Mouse (Mus musculus) neutrophil, adult 5-6 weeks (primary cell): ENCODE measurements around the gene Bcl2a1c. TPM values are rescaled to one million over a fixed set of nuclear protein-coding genes. Genes with fewer than 3 reads are reported as not detected.
A peak's percentile ranks its signal among the peaks of the same experiment; 100 is the strongest.
"Not testable (repeated sequence)": the region's sequence is repeated elsewhere in the genome, so short reads cannot be mapped to it uniquely, and the experiment has no call there.

ENCODE experiments used
- ATAC-seq: fragments of 151-379, 151-347 bp; 2 replicates; pipeline ENCODE4 v1.8.0; 2017; ENCODE audit warnings: mild to moderate bottlenecking, moderate TSS enrichment; ENCODE audit not compliant: insufficient number of reproducible peaks, poor library complexity, low FRiP score, severe bottlenecking; ENCODE audit errors: extremely low read depth
- total RNA-seq: library from RNA; stranded (forward); fragments of 200-1000 nt; gene quantifications from 2 replicates; pipeline ENCODE4 v1.2.3, GENCODE M21; 2017

Gene Bcl2a1c
- total RNA-seq, result not detected in 2 replicates

DNA sequence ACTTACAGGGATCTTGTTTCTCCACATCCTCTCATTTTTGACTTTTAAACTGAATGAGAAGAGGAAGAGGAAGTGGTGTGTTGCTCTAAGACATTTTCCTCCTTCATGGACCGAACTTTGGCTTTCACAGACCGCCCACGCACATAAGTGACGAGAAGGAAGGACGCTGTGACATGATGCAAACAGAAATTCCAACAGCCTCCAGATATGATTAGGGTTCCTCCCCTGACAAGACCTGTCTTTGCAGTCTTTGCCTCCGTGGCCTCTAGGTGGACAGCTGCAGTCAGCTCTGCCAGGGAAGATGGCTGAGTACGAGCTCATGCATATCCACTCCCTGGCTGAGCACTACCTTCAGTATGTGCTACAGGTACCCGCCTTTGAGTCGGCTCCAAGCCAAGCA is at the start of gene Bcl2a1c:
TSS of gene Bcl2a1c (plus strand) at position 281 of the 400 bp plus-strand sequence.
- peak; percentile 94 for ATAC-seq

DNA sequence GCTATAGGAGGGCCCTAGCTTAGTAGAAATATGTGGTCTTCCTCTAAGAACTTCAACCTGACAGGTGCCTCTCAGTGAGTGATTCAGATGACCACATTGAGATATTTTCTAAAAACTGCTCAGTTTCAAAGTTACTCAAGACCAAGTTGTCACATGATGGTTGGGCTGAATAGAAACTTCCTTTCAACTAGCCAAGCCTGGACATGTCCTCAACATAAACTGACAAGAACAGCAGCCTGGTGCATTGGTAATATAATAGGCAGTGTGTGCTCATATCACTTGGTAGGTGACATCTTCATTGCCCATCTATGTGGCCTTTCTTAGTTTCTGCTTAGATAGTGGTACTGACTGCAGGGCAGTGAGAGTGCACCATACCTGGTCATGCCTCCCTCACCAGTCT is 24.0 kb upstream of the Bcl2a1c start:
- not testable (repeated sequence) for ATAC-seq

DNA sequence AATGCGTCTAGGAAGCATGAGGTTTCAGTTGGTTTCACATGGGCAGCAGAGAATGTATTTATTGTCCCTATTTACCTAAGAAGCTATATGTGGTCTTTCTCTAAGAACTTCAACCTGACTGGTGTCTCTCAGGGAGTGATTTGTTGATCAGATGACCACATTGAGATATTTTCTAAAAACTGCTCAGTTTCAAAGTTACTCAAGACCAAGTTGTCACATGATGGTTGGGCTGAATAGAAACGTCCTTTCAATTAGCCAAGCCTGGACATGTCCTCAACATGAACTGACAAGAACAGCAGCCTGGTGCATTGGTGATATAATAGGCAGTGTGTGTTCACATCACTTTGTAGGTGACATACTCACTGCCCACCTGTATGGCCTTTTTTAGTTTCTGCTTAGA is 18.2 kb upstream of the Bcl2a1c start:
- ATAC-seq, result not testable (repeated sequence)

DNA sequence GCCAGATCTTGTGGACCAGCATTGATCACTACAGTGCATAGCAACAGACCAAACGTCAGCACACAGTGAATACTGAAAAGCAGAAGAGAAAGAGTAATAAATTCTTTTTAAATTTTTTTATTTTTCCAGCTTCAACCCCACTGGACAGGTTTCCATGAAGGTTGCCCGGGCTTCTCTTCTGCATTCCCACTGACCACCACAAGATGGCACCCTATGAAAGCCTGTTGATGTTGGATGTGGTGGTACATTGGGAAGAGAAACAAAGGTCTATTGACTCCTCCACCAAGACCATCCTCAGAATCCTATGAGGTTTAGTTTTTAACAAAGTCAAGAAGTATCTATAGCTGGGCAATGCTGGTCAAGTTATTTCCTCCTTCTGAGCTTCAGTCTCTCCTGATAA is 11.9 kb upstream of the Bcl2a1c start:
- ATAC-seq, result no peak

DNA sequence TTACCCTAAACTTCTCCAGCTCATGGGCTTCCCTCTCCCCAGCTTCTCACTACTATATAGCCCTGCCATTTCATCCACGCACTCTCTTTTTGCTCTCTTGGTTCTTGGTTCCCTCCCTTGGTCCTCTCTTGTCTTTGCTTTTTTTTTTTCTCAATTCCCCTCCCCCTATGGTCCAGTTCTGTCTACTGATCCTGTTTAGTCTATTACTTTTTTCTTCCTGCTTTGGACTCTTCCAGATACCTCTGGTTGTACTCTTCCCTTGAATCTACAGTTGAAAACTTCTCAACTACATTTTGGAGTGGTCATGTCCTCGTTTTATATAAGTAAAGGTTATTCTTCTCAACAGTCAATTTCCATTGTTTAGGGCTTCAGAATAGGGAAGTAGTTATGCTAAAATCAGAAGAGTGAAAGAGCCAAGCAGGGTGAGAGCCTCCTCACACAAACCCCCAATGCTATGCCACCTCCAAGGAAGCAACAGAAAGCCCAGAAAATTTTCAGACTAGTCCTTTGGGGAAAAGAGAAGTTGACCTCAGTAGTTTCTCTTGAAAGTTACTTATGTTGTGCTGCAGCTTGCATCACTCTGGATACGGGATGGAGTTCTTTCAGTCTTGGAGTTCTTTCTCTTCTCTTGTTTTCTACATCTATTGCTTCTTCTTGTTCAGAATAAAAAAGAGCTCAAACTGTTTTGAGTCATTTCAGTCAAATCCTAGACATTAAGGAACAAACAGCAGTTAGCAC is 3.8 kb upstream of the Bcl2a1c start:
- ATAC-seq, result peak; percentile 35

DNA sequence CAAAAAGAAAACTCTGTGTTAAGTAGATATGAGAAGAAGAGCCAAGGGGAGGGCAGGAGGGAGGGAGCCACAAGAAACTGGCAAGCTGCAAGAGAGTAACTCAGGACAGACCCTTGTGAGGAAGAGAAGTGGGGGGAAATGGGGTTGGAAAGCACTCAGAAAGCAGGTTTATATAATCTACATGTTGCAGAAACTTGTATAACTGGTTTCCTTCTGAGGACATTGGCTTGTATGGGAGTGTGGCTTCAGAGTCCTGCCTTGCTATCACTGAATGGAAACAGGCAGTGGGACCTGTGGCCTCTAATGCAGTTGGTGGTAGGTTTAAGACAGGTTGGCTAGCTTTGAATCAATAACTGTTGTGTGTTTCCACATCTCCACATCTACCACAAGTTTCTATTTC is 1.6 kb upstream of the Bcl2a1c start:
- ATAC-seq, result not testable (repeated sequence)

DNA sequence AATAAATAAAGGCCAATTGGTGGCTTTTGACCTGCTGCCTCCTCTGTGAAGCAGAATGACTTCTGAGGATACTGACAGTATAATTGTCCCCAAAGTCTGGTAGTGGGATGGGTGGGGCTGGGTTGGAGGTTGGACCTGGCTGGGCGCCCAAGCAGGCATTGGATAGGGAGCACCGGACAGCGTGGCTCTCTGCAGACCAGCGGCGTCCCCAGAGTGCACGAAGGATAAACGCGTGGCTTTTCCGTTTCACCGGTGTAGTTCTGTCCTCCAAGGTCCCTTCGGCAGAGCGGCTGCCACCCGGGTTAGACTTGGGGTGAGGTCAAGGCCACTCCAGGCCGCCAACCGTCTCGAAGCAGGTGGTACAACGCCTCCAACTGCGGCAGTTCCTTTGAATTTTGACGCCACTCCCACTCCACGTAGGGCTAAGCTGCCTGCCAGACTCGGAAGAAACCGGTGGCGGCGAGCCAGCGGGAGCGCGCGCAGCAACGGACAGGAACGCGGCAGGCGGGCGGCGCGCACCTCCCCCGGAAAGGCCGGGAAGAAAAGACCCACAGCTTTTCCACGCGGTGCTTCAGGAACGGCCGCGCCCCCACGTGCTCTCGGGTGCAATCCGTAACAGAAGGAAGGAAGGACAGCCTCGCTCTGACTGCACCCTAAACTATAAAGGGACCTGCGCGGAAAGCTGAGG is 38.0 kb downstream of the Bcl2a1c start:
- ATAC-seq, result no peak

DNA sequence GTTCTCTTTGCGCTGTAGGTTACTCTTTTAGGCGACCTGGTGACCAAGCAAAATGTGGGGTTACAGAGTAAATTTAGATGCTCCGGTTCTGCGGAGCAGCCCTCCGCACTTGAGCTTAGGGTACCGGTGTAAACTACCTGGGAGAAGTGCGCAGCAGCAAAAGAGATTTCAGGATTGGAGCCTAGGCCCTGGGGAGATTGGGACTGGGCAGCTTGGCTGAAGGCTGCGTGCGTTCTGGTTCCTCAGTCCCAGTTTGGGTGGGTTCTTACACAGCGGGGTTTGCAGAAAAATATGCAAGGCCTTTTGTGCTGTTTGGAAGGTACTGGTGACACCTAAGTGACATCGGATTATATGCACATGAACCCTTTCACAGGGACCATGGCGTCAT is 38.5 kb downstream of the Bcl2a1c start:
- ATAC-seq, result no peak

DNA sequence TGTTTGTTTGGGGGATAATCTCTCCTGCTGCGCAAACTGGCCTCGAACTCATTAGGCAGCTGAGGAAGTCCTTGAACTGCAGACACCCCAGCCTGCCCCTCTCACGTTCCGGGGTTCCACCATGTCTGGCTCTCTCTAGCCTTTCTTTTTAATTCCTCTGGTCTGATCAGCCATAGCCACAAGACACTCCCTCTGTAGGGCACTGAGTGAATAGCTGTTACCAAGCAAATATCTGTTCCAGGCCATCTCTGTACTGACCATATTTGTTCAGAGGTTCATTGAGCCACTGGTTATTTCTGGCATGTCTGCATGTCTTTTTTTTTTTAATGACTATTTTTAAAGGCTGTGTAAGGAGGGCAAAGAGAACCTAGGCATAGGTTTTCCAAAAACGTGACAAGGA is 39.5 kb downstream of the Bcl2a1c start:
- ATAC-seq, result not testable (repeated sequence)

DNA sequence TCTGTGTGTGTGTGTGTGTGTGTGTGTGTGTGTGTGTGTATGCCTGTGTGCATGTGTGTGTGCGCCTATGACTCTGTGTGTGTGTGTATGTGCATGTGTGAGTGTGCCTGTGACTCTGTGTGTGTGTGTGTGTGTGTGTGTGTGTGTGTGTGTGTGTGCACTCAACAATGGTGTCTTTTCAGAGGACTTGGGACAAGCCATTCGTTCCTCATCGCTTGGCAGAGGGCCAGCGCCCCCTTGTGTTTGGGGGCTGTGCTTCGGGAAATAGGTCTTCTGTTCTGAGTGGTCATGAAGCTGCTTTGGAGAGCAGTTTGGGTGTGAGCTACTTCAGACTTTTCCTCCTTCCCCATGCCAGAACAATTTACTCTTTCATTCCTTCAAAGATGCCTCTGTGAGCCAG is 41.8 kb downstream of the Bcl2a1c start:
- ATAC-seq, result not testable (repeated sequence)

DNA sequence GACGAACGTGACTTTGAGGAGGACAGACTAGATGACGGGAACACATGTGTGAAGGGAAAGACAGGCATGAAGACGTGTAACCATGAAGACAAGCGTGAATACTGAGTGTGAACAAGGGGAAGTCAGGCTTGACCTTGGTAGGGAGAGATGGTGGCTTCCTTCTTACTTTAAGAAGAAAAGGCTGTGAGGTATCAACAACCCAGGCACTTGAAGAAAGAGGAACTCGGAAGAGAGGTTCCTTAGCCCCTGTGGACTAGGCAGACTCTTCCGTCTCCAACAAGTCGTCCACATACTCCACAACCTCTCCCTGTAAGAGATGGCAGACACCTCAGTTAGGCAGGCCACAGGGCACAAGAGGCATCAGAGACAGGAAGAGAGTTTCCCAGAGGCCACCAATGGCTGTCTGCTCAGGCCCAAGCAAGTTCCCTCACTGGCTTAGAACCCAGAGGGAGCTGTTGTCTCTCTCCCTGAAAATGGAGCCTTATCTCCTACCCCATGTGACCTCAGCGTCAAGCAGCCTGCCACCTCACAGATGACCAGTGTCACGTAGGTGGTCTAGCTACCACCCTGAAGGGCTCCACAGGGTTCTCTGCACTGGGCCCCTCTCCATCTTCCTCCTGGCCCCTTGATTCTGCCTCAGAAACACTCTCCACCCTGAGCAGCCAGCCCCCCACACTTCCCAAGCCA is 45.5 kb downstream of the Bcl2a1c start:
- ATAC-seq, result no peak

DNA sequence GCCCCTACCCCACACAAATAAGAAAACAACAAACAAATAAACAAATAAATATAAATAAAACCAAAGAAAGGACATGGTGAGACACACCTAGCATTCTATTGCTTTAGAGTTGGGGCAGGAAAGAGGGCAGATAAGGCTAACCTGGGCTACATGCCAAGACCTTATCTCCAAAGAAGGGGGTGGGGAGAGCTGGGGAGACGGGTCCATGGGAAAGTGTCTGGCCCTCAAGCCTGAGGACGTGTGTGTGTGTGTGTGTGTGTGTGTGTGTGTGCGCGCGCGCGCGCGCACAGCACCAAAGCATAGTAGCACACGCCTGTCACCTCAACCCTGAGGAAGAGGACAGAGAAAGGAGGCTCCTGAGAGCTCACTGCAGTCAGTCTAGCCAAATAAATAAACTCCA is 47.2 kb downstream of the Bcl2a1c start:
- ATAC-seq, result no peak

DNA sequence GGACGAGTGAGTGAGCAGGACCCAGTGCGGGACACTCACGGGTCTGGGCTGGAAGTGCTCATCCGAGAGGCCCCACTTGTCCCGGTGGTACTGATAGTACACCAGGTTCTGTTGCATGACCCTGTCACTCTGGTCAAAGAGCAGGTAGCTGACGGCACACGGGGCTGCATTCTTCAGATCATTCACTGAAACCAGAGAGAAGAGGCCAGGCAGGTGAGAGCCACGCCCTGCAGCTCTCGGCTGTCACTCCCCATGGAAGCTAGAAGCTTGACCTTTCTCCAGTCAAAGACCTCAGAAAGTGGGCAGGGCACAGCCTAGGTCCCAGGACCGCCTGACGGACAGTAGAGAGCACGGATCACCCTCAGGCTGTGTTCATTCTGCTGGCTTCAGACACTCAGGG is 49.9 kb downstream of the Bcl2a1c start:
- ATAC-seq, result no peak

Other genes starting within 250 kb of the Bcl2a1c start
- 6.4 TPM in 2 replicates for gene Crtap, start 60.5 kb downstream of the Bcl2a1c start, total RNA-seq
- gene Glb1, start 70.9 kb downstream of the Bcl2a1c start, total RNA-seq, result 7.4 and 7.9 TPM in 2 replicates
- gene Tmppe, start 71.0 kb downstream of the Bcl2a1c start, total RNA-seq, result 6.3 TPM in 2 replicates
- gene Ccr4, start 174.8 kb downstream of the Bcl2a1c start, total RNA-seq, result 0.61 TPM in 1 of 2 replicates, not detected in the other
- gene C130032M10Rik, start 185.6 kb downstream of the Bcl2a1c start, total RNA-seq, result not detected in 2 replicates
- gene Trim71, start 234.2 kb downstream of the Bcl2a1c start, total RNA-seq, result not detected in 2 replicates